Mouse (Mus musculus): ENCODE data around the gene Ccn6.
A peak's percentile ranks its signal among the peaks of the same experiment; 100 is the strongest.

Ccn6 gene

DNA sequence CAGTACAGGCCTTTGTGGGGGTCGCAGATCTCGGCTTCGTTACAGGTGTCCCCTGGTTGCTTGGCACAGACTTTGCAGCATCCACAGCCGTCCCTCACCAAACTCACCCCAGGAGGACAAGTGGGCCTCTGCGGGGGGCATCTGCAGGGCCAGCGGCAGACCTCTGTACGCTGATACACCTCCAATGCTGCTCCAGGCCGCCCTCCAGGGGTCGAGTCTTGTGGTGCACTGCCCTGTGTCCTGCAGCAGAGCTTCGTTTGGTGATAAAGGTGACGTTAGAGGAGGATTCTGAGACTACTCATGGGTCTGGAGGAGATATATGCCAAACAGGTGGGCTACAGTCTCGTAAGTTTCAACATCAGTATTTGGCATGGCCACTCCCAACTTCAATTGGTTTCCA is 5.3 kb downstream of the Ccn6 start:
- no peak for DNase-seq

DNA sequence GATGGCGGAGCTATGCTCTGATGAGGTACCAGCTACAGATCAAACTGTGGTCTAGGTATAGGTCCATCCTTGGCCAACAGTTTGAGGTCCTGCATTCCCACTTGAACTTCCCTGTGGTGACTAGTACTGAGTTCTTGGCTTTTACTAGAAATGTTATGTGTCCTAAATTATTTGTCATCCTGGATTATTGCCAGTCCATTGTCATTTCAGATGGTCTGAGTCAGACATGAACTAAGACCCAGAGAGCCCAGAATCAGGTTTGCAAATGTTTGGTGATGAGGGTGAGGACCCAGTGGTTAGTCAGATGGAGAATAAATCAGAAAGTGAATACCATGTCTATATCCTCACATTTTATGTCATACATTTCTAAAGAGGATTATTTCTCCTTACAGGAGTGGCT is 6.3 kb downstream of the Ccn6 start:
- no peak for DNase-seq

DNA sequence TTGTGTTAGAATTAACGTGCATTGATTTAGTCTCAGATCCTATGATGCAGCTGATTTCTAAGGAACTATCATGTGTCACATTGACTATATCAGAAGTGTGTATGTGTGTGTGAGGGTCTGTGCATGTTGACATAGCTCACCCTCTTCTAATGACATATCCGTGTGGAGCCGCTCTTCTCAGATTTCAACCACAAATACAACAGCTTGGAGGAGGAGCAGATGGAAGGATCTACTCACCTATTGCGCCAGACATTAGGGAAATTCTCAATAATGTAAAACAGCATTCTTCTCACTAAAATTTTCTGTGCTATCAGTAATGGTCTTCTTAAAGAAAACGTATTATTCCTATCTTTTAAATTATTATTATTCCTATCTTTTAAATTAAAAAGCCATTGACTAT is 6.9 kb downstream of the Ccn6 start:
- no peak for DNase-seq

DNA sequence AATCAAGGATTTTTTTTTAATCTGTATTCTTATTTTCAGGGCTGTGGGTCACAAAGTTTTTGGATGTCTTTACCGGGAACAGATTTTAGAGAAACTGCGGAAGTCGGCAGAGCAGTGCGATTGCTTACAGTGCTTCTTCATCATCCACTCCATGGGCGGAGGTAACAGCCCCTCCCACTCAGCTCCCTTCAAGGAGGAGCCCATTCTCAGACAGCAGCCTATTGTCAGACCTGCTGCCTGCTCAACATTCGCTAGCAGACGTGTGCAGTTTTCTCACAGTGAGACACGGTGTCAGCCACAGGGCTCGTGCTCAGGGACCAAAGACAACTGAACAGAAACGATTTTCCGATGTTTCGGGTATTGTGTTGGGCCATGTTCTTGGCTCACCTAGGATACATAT is 21.4 kb downstream of the Ccn6 start:
- no peak for DNase-seq

DNA sequence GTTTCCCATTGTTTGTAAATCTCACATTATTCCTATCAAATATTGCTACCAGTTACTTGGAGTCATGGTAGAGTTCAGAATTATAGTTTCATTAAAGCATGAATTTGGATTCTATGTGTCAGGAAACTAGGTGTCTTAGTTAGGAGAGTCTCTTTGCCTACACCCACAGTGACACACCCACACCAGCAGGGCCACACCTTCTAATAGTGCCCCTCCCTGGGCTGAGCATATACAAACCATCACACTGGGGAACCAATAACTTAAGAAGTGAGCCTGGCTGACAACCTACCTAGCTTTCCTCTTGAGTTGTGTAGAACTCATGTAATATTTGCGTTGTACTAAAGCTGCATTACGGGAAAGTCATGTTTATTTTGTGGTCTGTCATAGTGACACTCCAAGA is 22.2 kb downstream of the Ccn6 start:
- DNase-seq = no peak

DNA sequence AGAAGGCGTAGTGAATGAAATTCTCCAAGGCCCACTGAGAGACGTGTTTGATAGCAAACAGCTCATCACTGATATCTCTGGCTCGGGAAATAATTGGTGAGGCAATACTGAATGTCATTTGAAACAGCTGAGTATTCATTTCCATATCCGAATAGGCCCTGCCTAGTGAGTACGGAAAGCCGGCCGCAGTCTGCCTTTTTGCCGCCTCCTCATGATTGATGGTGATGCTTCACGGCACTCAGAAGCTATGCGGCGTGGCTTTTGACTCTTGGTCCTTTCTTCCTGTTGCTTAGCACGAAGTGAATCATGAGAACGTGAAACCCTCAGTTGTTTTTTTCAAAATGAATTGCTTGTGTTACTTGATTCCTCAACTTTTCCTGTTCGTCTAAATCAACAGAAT is 22.8 kb downstream of the Ccn6 start:
- no peak for DNase-seq

DNA sequence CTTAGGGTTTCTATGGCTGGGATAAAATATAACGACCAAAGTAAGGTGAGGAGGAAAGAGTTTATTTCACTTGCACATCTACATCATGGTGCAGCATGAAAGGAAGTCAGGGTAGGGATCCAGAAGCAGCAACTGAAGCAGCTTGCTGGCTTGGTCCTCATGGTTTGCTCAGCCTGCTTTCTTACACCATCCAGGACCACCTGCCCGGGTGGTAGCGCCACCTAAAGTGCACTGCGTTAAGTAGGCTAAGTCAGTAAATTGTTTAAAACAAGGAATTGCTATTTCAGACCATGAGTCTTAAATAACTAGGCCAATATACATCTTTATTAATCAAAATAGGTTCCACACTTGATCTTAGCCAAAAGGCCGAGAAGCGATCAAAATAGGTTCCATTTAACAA is 24.8 kb downstream of the Ccn6 start:
- DNase-seq = no peak

DNA sequence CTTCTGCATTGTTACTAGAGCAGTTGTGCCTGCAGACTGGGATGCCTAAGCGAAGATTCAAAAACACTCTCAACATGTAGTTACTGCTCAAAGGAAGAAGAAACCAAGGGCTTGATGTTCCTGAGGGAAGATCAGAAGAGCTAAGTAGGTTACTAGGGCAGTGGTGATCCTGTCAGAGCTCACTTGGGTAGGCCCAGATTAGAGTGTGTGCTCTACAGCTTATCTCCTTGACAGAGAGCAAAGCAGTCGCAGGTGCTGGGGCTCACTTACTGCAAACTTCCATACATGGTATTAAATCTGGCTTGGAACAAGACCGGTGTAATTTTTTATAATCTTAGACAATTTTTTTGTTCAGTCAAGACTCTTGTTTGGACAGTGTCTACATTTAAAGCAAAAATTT is 25.8 kb downstream of the Ccn6 start:
- DNase-seq = no peak

DNA sequence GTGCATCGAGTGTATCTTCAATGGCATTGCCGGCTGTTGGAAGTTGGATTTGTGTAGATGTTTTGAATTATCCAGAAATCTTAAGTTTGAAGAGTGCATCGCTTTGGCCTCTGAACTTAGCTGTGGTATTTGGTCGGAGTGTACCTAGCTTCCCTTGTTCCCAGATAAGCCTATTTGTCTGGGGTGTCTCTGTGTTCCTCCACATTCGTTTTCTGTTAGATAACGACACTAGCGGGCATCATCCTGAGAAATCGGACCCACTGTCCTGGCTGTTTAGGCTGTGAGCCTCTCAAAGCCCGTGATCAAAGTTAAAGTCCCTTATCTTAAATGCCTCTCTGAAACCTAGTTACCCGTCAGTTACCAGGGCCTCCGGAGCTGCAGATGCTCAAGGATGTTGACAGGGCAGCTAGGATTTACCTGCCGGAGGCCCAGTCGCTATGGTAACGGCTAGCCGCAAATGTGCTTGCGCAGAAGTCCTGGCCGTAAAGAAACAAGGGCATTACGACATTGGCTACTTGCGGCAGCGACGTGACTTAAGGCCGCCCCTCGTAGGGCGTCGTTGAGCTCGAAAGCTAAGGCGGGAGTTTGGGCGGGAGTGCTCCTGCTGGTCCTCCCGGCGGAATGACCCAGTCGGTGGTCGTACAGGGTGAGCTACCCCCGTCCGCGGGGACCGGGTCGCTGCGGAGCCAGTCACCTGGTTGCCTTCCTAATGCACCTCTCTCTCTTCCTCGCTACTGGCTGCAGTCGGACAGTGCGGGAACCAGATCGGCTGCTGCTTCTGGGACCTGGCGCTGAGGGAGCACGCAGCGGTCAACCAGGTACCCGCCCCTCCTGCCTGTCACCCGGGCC is 29.9 kb downstream of the Ccn6 start, which contains the start of the genes Fam229b and Tube1:
TSS of gene Fam229b (minus strand) at position 453 of the 849 bp plus-strand sequence.
TSS of gene Tube1 (plus strand) at position 515 of the 849 bp plus-strand sequence.
- peak; percentile 95 for DNase-seq

DNA sequence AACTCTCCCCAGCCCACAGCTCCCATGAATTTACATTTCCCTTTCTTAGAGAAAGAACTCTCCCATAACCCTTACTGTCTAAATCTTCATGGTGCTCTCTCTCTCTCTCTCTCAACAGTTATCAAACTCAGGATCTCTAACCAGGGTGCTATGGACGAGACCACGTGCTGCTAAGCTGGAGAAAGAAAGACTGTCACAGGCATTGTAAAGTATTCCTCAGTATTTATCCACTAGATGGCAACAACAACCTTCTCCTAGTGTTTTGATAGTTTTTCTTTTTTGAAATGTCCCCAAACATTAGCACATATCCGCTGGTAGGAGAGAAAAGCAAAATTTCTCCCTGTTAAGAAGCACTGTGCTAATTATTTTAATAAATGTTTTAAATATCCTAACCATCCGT is 42.2 kb downstream of the Ccn6 start:
- no peak for DNase-seq

DNA sequence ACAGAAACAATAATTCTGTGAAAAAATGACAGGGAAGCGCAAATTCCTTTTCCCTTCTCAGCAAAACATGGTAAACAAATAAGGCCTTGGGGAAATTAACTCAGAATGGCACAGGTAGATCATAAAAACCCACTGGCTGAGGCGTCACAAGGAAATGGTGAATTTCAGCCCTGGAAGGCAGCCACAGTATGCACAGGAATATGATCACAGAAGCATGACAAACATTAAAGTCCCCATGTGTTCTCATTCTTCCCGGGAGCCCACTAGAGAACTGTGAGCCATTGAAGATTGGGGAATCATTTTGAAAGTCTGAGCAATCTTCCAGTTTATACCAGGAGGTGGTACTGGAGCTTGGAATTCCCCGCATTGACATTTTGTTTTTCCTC is 54.1 kb downstream of the Ccn6 start:
- no peak for DNase-seq

DNA sequence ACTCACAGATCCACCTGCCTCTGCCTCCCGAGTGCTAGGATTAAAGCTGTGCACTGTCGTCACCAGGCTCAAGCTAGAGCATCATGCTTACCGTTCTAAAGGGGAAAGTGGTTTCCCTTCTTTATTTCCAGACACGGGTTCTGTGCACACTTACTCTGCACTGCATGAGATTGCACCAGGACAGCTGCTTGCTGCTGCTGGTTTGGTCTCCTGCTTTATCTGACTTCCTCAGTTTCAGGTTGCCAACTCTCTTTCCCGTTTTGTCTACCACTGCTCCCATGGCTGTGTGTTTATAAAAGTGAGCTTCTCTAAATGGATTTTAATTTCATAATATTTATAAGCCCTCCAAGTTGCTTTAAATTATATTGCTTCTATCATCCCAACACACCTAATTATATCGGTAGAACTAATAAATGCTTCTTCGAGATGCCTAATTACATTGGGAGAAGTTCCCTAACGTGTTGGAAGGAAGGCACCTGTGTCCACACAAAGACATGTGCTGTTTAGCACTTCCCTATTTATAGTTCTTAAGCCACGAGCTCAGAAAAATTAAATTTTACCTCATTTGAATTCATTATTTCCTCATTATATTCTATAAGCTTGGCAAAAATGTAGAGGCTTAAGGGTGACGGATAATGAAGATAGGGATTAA is 54.6 kb downstream of the Ccn6 start:
- no peak for DNase-seq

DNA sequence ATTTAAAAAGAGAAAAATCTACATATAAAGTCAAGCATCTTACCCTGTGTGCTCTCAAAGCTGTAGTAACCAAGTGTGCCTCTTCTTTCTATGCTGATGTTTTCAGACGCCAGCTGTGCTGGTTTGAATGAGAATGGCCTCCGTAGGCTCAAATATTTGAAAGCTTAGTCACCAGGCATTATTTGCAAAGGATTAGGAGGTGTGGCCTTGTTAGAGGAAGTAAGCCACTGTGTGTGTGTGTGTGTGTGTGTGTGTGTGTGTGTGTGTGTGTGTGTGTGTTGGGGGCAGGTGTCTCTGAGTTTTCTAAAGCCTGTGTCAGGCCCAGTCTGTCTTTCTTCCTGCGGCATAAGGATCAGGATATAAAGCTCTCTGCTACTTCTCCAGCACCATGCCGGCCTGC is 56.7 kb downstream of the Ccn6 start:
- no peak for DNase-seq

DNA sequence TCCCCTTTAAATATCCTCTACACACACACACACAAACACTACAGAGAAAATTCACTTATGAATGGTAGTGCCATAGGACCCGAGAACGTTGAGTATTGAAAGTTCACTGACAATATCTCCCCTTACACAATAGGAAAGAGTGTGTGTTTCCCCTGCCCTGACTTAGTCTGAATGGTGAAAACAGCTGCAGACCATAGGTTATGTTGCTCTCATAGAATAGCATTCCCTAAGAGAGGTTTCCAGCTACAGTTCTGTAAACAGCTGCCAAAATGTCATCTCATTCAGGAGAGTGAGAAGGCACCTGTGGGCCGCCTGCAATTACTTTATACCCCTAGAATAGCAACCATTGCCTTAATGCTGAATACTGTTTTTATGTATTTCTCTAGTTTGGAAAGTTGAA is 57.2 kb downstream of the Ccn6 start:
- DNase-seq = no peak

DNA sequence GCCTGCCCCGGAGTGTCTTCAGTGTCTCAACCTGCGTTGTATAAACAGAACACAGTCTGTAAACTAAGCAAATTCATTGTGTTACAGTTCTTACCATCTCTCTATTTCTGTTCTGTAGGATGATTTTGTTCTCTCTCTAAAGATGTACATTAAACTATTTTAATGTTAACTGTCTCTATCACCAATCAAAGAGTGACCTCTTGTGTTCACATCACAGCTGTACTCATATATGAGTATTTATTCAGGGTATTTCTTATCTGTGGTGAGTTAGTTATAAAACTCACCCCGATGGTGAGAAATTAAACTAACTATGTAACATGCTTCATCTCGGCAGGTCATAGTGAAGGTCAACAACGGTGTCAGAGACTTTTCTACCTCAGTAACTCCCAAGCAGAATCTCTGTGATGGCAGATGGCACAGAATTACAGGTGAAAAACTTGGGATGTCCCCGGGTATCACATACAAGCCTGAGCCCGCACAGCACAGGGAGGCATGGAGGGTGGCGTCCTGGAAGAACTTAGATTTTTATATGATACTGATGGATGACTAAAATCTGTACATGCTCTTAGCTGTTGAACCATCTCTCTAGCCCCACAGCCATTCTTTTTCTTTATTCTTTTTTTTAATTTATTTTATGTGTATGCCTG is 58.7 kb downstream of the Ccn6 start:
- DNase-seq = no peak

All from kidney, postnatal 14 days (tissue).